Mouse (Mus musculus) limb, embryonic 13.5 days (tissue): ENCODE measurements around the gene Nmnat1. TPM values are rescaled to one million over a fixed set of nuclear protein-coding genes. Genes with fewer than 3 reads are reported as not detected.
"Not testable (repeated sequence)": the region's sequence is repeated elsewhere in the genome, so short reads cannot be mapped to it uniquely, and the experiment has no call there.

Source experiments
- ATAC-seq: fragments of 200-750 bp; cut with Nextera tagmentation; 2 replicates; pipeline ENCODE4 v1.8.0; 2017; ENCODE audit warnings: low read depth, moderate number of reproducible peaks, moderate TSS enrichment; ENCODE audit not compliant: low FRiP score
- H3K27ac ChIP-seq: fragments of 300-500 bp; sonication (generic); 2 replicates; pipeline ENCODE4 v1.5.1; 2015; ENCODE audit warnings: inconsistent platforms, mild to moderate bottlenecking, moderate library complexity
- H3K27me3 ChIP-seq: fragments of 300-500 bp; sonication (generic); 2 replicates; pipeline ENCODE4 v1.6.1; 2015; ENCODE audit warnings: mild to moderate bottlenecking, inconsistent platforms
- H3K36me3 ChIP-seq: fragments of 300-500 bp; sonication (generic); 2 replicates; pipeline ENCODE4 v1.6.1; 2015; ENCODE audit warnings: inconsistent platforms, mild to moderate bottlenecking, moderate library complexity
- H3K4me1 ChIP-seq: fragments of 300-500 bp; sonication (generic); 2 replicates; pipeline ENCODE4 v1.6.1; 2015; ENCODE audit warnings: inconsistent platforms
- H3K4me2 ChIP-seq: fragments of 300-500 bp; sonication (generic); replicated peaks from 2 replicates; pipeline ENCODE4 v1.6.1; 2015; ENCODE audit warnings: inconsistent platforms, mild to moderate bottlenecking, moderate library complexity
- H3K4me3 ChIP-seq: fragments of 300-500 bp; sonication (generic); 2 replicates; pipeline ENCODE4 v1.5.1; 2015; ENCODE audit warnings: moderate library complexity, mild to moderate bottlenecking, inconsistent platforms
- H3K9ac ChIP-seq: fragments of 300-500 bp; sonication (generic); 2 replicates; pipeline ENCODE4 v1.6.1; 2015; ENCODE audit warnings: mild to moderate bottlenecking, inconsistent platforms
- H3K9me3 ChIP-seq: fragments of 300-500 bp; sonication (generic); 2 replicates; pipeline ENCODE4 v1.6.1; 2016; ENCODE audit warnings: inconsistent platforms
- WGBS: fragments of 180-500 bp; shearing (Covaris S2); methylation state at CpG from one replicate; pipeline ENCODE4 v1.1.7; 2015; 5-methylcytosine and 5-hydroxymethylcytosine counted together
- polyA plus RNA-seq: library from polyadenylated mRNA; unstranded; fragments of >200 nt; fragmentation: Nextera tagmentation; extraction: Ambion mirVana; gene quantifications from 2 replicates; pipeline ENCODE4 v1.2.1, GENCODE M21; 2015

Gene Nmnat1
- polyA plus RNA-seq, 1 experiment from 2014 or later = 10.5 TPM

DNA sequence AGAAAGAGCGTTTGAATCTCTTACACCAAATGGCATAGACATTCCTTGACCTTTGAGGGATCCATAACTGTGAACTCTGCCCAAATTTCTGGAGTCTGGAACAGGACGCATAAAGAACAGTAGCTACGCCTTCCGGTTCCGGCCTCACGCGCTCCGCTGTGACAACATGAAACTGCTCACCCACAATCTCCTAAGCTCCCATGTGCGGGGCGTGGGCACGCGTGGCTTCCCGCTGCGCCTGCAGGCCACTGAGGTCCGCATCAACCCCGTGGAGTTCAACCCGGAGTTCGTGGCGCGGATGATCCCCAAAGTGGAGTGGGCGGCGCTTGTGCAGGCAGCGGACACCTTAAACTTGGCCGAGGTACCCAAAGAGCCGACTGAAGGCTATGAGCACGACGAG is 27.8 kb downstream of the Nmnat1 start:
- WGBS = 85% methylated on average over 27 of the region's 27 CpGs
- H3K27me3 ChIP-seq, H3K27ac ChIP-seq, H3K9me3 ChIP-seq, ATAC-seq, H3K36me3 ChIP-seq, H3K4me2 ChIP-seq, H3K4me1 ChIP-seq, H3K4me3 ChIP-seq, H3K9ac ChIP-seq: not testable (repeated sequence)

DNA sequence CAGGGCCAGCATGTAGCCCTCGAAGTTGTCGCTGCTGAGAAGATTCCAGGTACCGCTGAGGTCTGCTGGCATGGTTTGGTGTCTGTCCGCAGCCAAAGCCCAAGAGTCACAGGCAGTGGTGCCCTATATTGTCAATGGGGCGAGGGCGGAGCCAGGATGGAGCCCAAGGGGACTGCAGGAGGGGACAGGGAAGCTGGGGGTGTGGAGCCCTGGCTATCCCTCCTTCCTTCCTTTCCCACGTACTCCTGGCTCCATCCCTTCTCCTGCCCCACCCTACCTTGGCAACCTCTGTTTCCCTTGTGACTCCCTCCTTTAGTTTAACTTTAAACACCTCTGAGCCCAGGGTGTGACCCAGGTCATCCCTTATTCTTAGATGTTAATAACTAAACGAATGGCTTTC is 30.1 kb downstream of the Nmnat1 start, which contains the start of gene Rbp7:
Rbp7 (minus strand) TSS at position 100 of the 400 bp plus-strand sequence.
- Histone ChIP-seq H3K4me1 (no peaks in the 10 kb centered on the region), H3K9ac (no peak within 1 kb of the TSS), H3K4me2 (no peak within 1 kb of the TSS), H3K36me3 (no peaks in the 10 kb centered on the region), H3K4me3 (no peak within 1 kb of the TSS), H3K27ac (no peak within 1 kb of the TSS), H3K27me3 (no peaks in the 10 kb centered on the region), H3K9me3 (no peaks in the 10 kb centered on the region)
- WGBS = 40% methylated on average over 8 of the region's 8 CpGs
- ATAC-seq = no peak

- no peaks in the 10 kb centered on the region for H3K27me3 ChIP-seq
- no peak for ATAC-seq
- H3K4me3 ChIP-seq = no peak overlapping the region
- H3K4me2 ChIP-seq = no peak overlapping the region
- H3K9ac ChIP-seq = no peak overlapping the region
- 83% methylated on average over 17 of the region's 17 CpGs for WGBS
- no peaks in the 10 kb centered on the region for H3K36me3 ChIP-seq
- no peak overlapping the region for H3K27ac ChIP-seq
- H3K9me3 ChIP-seq = no peaks in the 10 kb centered on the region
- H3K4me1 ChIP-seq = no peaks in the 10 kb centered on the region
Observed at GRCm38 (mm10) chr4:149454263-149454662, 30.7 kb downstream of the Nmnat1 start.

DNA sequence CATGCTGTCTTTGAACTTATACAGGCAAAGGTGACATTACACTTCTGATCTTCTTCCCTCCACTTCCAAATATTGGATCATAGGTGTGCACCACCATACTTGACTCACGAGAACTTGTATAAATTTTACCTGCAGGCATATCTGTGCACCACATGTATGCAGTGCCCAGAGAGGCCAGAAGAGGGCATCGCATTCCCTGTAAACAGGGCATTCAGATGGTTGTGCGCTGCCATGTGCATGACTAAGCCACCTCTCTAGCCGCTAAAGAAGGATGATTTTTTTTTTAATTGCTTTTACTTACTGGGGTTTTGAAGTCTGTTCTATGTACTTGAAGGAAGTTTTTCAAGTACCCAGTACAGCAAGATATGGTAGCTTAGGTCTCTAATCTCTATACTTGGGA is 31.3 kb downstream of the Nmnat1 start:
- no peaks in the 10 kb centered on the region for H3K27me3 ChIP-seq
- H3K4me3 ChIP-seq = no peak overlapping the region
- 83% methylated on average over 4 of the region's 4 CpGs for WGBS
- no peaks in the 10 kb centered on the region for H3K36me3 ChIP-seq
- no peak overlapping the region for H3K4me2 ChIP-seq
- no peaks in the 10 kb centered on the region for H3K4me1 ChIP-seq
- H3K9ac ChIP-seq = no peak overlapping the region
- no peak for ATAC-seq
- H3K9me3 ChIP-seq = no peaks in the 10 kb centered on the region
- no peak overlapping the region for H3K27ac ChIP-seq

- no peak overlapping the region for H3K27ac ChIP-seq
- 90% methylated on average over 3 of the region's 3 CpGs for WGBS
- H3K4me2 ChIP-seq = no peak overlapping the region
- peaks cover 8% of the 10 kb centered on the region for H3K4me1 ChIP-seq
- no peak overlapping the region for H3K4me3 ChIP-seq
- ATAC-seq = no peak
- no peaks in the 10 kb centered on the region for H3K9me3 ChIP-seq
- no peaks in the 10 kb centered on the region for H3K27me3 ChIP-seq
- H3K9ac ChIP-seq = no peak overlapping the region
- H3K36me3 ChIP-seq = no peaks in the 10 kb centered on the region
Observed at GRCm38 (mm10) chr4:149450636-149451035, 34.4 kb downstream of the Nmnat1 start.

- H3K4me3 ChIP-seq = no peak overlapping the region
- no peaks in the 10 kb centered on the region for H3K27me3 ChIP-seq
- no peaks in the 10 kb centered on the region for H3K9me3 ChIP-seq
- H3K9ac ChIP-seq = no peak overlapping the region
- peaks cover 22% of the 10 kb centered on the region for H3K4me1 ChIP-seq
- WGBS = 42% methylated on average over 1 of the region's 1 CpGs
- H3K27ac ChIP-seq = peak overlapping the region; percentile 95; the same call in 1 of the 2 replicates
- H3K36me3 ChIP-seq = no peaks in the 10 kb centered on the region
- peak overlapping the region; percentile 62 for H3K4me2 ChIP-seq
- ATAC-seq = no peak
Observed at GRCm38 (mm10) chr4:149446309-149446708, 38.7 kb downstream of the Nmnat1 start.

- peak; percentile 44 for ATAC-seq
- peak overlapping the region; percentile 62 for H3K4me2 ChIP-seq
- peak overlapping the region; percentile 71; the same call in 1 of the 2 replicates for H3K9ac ChIP-seq
- no peaks in the 10 kb centered on the region for H3K27me3 ChIP-seq
- H3K4me1 ChIP-seq = peaks cover 22% of the 10 kb centered on the region
- no peaks in the 10 kb centered on the region for H3K9me3 ChIP-seq
- H3K27ac ChIP-seq = peak overlapping the region; percentile 95
- H3K36me3 ChIP-seq = no peaks in the 10 kb centered on the region
- peak overlapping the region; percentile 39 for H3K4me3 ChIP-seq
- under 1% methylated on average over 11 of the region's 11 CpGs for WGBS
Observed at GRCm38 (mm10) chr4:149445868-149446267, 39.1 kb downstream of the Nmnat1 start.

- Histone ChIP-seq H3K4me2 (peak overlapping the region; percentile 62), H3K9me3 (no peaks in the 10 kb centered on the region), H3K4me3 (peak overlapping the region; percentile 39), H3K27ac (peak overlapping the region; percentile 95), H3K4me1 (peaks cover 28% of the 10 kb centered on the region), H3K9ac (peak overlapping the region; percentile 71), H3K36me3 (no peaks in the 10 kb centered on the region), H3K27me3 (no peaks in the 10 kb centered on the region)
- WGBS = under 1% methylated on average over 36 of the region's 36 CpGs
- peak; percentile 97 for ATAC-seq
Observed at GRCm38 (mm10) chr4:149444964-149445701, 39.9 kb downstream of the Nmnat1 start.

DNA sequence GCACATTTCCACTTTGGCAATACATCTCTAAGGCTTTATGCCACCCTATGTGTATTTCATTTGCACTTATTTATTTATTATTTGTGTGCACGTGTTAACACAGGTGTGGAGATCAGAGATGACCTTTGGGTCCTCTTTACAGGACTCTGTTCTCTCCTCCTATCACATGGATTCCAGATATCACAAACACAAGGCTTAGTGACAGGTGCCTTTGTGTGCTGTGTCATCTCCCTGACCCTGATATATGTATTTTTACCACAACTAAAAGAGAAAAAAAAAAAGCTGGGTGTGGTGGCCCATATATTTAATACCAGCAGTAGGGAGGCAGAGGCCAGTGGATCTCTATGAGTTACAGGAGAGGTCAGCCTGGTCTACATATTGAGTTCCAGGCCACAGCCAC is 40.5 kb downstream of the Nmnat1 start:
- H3K27ac ChIP-seq = peak overlapping the region; percentile 95; the same call in 1 of the 2 replicates

DNA sequence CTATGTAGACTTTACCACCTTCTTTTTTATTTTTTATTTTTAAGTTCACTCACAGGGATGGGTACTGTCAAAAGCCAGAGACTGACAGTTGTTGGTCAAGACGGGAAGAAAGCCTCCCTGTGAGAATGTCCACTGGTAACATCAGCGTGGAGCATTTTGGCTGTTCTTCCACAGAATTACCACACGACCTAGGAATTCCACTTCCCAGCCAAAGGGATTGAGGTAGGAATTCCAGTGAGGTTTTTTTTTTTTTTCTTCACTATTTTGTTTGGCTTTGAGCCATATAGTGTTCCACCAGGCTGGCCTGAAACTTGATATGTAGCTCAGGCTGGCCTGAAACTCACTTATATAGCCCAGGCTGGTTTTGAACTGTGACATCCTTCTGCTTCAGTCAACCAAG is 42.6 kb downstream of the Nmnat1 start:
- WGBS = 24% methylated on average over 3 of the region's 3 CpGs
- Histone ChIP-seq H3K9ac (no peak overlapping the region), H3K27me3 (no peaks in the 10 kb centered on the region), H3K4me1 (peaks cover 29% of the 10 kb centered on the region), H3K36me3 (no peaks in the 10 kb centered on the region), H3K4me3 (no peak overlapping the region), H3K27ac (no peak overlapping the region), H3K9me3 (no peaks in the 10 kb centered on the region), H3K4me2 (no peak overlapping the region)
- ATAC-seq = no peak

More for the DNA sequence above, 40.5 kb downstream of the Nmnat1 start:
- Histone ChIP-seq H3K4me1 (peaks cover 29% of the 10 kb centered on the region), H3K4me3 (no peak overlapping the region; the same call in 1 of the 2 replicates), H3K9ac (0 out of 2 replicates have a peak overlapping the region, but pooled peaks have one; percentile 71), H3K27me3 (no peaks in the 10 kb centered on the region), H3K36me3 (no peaks in the 10 kb centered on the region), H3K4me2 (peak overlapping the region; percentile 62), H3K9me3 (no peaks in the 10 kb centered on the region)
- 73% methylated on average over 1 of the region's 1 CpGs for WGBS
- no peak for ATAC-seq

DNA sequence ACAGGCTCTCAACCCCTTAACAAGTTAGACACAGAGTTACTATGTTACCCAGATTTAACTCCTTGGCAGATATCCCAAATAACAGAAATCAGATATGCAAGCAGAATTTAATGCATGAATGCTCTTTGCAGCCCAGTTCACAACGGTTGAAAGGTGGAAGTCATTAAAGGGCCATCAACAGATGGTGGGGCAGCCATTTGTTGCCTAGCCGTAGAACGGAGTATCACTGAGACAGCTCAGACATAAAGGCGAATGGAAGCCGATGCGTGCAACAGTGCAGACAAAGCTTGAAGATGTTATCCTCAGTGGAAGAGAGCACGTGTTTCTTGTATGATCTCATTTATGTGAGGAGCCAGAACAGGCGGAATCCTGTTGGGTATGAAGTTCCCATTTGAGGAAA is 44.4 kb downstream of the Nmnat1 start:
- no peak overlapping the region for H3K4me3 ChIP-seq
- H3K27ac ChIP-seq = no peak overlapping the region
- no peak overlapping the region for H3K4me2 ChIP-seq
- H3K9me3 ChIP-seq = no peaks in the 10 kb centered on the region
- 38% methylated on average over 8 of the region's 8 CpGs for WGBS
- H3K4me1 ChIP-seq = peaks cover 20% of the 10 kb centered on the region
- H3K36me3 ChIP-seq = no peaks in the 10 kb centered on the region
- H3K9ac ChIP-seq = no peak overlapping the region
- peak; percentile 18; the same call in 1 of the 2 replicates for ATAC-seq
- H3K27me3 ChIP-seq = no peaks in the 10 kb centered on the region

DNA sequence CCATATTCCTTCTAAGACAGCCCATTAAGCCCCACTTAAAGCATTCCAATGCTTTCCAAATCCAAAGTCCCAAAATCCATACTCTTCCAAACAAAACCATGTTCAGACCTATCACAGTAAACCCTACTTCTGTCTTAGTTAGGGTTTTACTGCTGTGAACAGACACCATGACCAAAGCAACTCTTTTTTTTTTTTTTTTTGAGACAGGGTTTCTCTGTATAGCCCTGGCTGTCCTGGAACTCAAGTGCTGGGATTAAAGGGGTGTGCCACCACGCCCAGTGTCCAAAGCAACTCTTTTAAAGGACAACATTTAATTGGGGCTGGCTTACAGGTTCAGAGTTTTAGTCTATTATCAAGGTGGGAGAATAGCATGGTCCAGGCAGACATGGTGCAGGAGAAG is 53.1 kb downstream of the Nmnat1 start:
- not testable (repeated sequence) for H3K9ac ChIP-seq, H3K4me1 ChIP-seq, H3K4me2 ChIP-seq, ATAC-seq, H3K36me3 ChIP-seq, H3K9me3 ChIP-seq, H3K27me3 ChIP-seq, H3K27ac ChIP-seq, H3K4me3 ChIP-seq
- WGBS = 71% methylated on average over 1 of the region's 1 CpGs

DNA sequence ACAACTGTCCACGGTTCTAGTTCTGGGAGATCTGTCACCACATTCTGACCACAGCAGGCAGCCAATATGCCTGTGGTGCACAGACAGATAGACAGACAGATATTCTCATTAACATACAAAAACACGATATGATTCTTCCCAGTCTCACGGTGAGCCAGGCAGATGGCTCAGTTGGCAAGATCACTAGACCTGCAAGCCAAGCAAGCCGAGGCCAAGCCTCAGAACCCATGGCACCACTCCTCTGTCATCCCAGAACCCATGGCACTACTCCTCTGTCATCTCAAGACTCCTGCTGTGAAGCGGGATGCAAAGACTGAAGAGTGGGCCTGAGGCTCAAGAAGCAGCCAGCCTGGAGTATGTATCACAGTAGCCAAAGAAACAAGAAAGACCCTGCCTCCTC is 55.4 kb downstream of the Nmnat1 start:
- Histone ChIP-seq H3K9ac (no peak overlapping the region), H3K36me3 (no peaks in the 10 kb centered on the region), H3K4me3 (no peak overlapping the region), H3K27ac (no peak overlapping the region), H3K4me1 (no peaks in the 10 kb centered on the region; the same call in 1 of the 2 replicates), H3K27me3 (no peaks in the 10 kb centered on the region), H3K9me3 (no peaks in the 10 kb centered on the region), H3K4me2 (no peak overlapping the region)
- no peak for ATAC-seq
- 85% methylated on average over 5 of the region's 5 CpGs for WGBS
